Mouse (Mus musculus) macrophage (primary cell): ENCODE data around the gene Gm21977. TPM values are rescaled to one million over a fixed set of nuclear protein-coding genes. Genes with fewer than 3 reads are reported as not detected.
"Not testable (repeated sequence)": the region's sequence is repeated elsewhere in the genome, so short reads cannot be mapped to it uniquely, and the experiment has no call there.

Experiments used
- H3K27ac ChIP-seq: fragments of 350-480 bp; formaldehyde crosslinking; 2 replicates; pipeline ENCODE4 v1.9.0; 2021
- H3K36me3 ChIP-seq: fragments of 350-480 bp; formaldehyde crosslinking; 2 replicates; pipeline ENCODE4 v1.9.0; 2021; ENCODE audit errors: inconsistent target
- H3K4me3 ChIP-seq: fragments of 350-480 bp; formaldehyde crosslinking; 2 replicates; pipeline ENCODE4 v1.9.0; 2021; ENCODE audit errors: inconsistent target
- H3K79me2 ChIP-seq: fragments of 350-480 bp; formaldehyde crosslinking; 2 replicates; pipeline ENCODE4 v1.9.0; 2021; ENCODE audit errors: inconsistent target
- WGBS: methylation state at CpG from one replicate; pipeline ENCODE4 v1.1.7; 2026; ENCODE audit warnings: inconsistent platforms; ENCODE audit not compliant: missing documents; 5-methylcytosine and 5-hydroxymethylcytosine counted together
- polyA plus RNA-seq: library from polyadenylated mRNA; stranded (reverse); fragments of 250-400 nt; gene quantifications from 3 replicates; pipeline ENCODE4 v1.2.4, GENCODE M21; 2018; ENCODE audit warnings: inconsistent platforms
- total RNA-seq, 78 experiments: library from RNA; depleted of rRNA; stranded (reverse); fragments of 250-400 nt; gene quantifications; 1 replicate in 9 of 78; 2 replicates in 24 of 78; 3 replicates in 43 of 78; 4 replicates in 2 of 78; pipeline ENCODE4 v1.2.4; 2018; ENCODE audit warnings: inconsistent platforms in 56 of 78

The Gm21977 gene
- total RNA-seq (2018; cell fraction: chromatin; rRNA removed), result not detected
- total RNA-seq (2018; cell fraction: cytosol; rRNA removed), result not detected
- not detected for total RNA-seq (2018; cell fraction: nucleus; rRNA removed)
- not detected in 3 replicates for polyA plus RNA-seq

DNA sequence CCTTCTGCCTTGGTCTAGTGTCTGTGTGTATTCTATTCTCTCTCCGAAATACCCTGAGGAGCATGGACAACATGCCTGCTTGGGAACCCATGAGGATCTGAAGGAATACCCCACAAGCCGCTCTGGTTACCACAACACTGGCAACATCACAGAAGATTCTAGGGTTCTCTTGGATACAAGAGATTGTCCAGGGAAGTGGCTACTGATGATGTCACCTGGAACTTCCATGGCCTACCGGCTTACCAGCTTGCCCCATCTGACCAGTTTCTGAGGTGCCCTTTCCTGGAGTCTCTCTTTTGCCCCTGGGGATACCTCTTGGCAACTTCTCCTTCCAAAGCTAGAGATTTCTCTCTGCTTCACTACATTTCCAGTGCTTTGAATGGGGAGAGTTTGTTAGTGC, at the start of gene Gm21977:
Gene Gm21977, minus strand, starts transcription at position 101 of the 400 bp plus-strand sequence.
- H3K27ac ChIP-seq, H3K36me3 ChIP-seq, H3K79me2 ChIP-seq, H3K4me3 ChIP-seq: not testable (repeated sequence)
- WGBS, result no CpG with 5 or more reads among the region's 3 CpGs

Other genes with a start within 250 kb of the Gm21977 start
- not detected in 3 replicates for gene Gm3633, start 211.6 kb downstream of the Gm21977 start, polyA plus RNA-seq
- gene Gm10378, start 197.5 kb downstream of the Gm21977 start, polyA plus RNA-seq, result not detected in 3 replicates
- gene Gm3015, start 84.7 kb downstream of the Gm21977 start, polyA plus RNA-seq, result not detected in 3 replicates
- not detected in 3 replicates for gene Gm10377, start 55.5 kb downstream of the Gm21977 start, polyA plus RNA-seq
- gene Gm8082, start 140.1 kb upstream of the Gm21977 start, polyA plus RNA-seq, result not detected in 3 replicates
- not detected in 3 replicates for gene Gm10376, start 162.2 kb upstream of the Gm21977 start, polyA plus RNA-seq
- not detected in 3 replicates for gene Gm8094, start 223.2 kb upstream of the Gm21977 start, polyA plus RNA-seq
- not detected in 3 replicates for gene Gm8104, start 247.1 kb upstream of the Gm21977 start, polyA plus RNA-seq